Mouse (Mus musculus): ENCODE measurements around the gene Grxcr1.

The Grxcr1 gene

DNA sequence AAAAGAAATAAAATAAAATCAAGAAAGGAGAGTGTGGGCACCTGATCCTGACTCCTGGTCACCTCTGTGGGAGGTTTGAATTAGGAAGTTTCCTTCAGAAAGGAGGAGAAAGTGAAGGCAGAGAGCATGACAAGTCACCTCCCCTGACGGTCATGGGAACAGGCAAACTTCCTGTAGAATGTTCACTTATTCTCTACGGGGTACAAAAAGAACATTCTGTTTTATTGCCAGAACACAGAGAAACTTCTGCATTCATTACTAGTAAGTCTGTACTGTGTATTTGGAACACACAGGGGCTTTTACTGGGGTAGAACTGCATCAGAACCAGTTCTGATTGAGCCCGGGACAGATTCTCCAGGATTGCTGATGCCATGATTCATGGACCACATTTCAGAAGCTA is 55.5 kb downstream of the Grxcr1 start:
- in situ Hi-C loops (cut with MboI, MseI): no loop called here

DNA sequence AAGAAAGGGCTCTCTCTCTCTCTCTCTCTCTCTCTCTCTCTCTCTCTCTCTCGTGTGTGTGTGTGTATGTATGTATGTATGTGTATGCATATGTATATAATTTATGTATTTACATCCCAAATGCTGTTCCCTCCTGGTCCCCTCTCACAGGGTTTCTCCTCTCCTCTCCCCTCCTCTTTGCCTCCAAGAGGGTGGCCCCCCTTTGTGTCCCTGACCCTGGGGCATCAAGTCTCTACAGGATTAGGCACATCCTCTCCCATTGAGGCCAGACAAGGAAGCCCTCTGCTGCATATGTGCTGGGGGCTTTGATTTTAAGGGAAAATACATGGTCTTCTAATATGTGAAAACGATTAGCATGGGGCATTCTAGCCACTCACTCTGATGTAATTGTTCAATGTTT is 61.5 kb downstream of the Grxcr1 start:
- in situ Hi-C loops (cut with MboI, MseI): no loop called here

DNA sequence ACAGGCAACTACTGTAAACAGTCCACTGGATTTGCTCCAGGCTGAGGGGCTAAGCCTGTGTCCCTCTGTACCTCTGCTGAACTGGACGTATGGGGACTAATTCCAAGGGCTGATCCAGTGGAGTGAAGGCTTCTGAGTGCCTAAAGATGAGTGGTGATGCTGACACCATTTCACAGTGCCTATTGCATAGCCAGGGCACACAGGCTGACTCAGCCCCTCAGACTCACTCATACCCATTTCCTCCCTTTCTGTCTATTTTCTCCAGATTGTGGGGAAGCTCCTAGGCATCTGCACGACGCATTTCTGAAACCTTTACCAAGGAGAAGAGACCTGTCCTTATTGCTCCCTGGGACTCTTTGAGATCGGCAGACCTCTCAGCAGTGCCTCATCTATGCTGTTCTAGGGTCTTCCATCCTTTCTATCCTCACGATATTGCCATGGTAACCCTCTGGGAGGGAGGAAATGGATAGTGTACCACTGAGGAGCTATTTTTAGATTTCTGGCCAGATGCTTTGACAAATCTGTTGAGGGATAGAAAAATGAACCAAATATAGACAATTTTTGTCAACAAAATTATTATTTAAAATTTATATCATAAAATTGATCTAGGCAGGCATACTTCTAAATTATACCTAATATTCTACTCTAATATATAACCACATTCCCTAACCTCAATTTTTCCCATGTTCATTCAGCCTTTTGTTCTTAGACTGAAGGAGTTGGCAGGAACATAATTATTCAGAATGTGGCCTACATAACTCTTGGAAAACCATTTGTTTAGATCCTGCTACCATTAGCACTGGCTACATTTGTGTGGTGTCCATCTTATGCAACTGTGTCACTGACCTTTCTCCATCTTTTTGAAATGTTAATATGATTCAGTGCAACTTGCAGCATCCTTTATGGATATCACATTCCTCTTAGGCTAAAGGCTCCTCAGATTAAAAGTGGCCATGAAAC is 66.3 kb downstream of the Grxcr1 start:
- in situ Hi-C loops (cut with MboI, MseI): no loop called here

DNA sequence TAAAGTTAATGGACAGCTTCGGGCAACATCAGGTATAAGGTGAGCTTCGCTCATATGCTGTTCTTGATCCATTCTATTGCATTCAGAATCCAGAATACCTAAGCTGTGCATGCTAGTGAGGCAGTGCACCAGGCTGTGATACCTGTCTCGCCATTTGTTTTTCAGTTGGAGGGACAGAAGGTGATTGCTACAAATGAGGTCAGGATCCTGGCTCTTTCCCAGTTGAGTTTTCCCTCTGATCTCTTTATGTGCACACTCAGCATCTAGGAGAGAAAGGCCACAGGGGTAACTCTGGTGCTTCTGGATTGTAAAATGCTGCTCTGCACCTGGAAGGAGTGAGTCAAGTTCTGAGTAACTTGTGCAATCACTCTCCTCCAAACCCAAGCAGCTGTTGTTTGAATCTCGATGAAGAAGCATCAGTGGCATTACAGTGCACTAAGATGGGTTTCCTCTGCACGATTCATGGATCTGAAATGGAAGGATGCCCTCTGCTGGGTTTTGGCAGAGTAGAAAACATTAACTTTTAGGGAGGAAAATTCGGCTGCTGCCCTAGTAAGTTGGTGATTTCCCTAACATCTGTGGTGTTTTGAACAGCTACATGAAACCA is 80.9 kb downstream of the Grxcr1 start:
- in situ Hi-C loops (cut with MboI, MseI): loop anchor here (5.0 kb wide), 1 partner anchor 350 kb away; no protein-coding TSS in a partner anchor

DNA sequence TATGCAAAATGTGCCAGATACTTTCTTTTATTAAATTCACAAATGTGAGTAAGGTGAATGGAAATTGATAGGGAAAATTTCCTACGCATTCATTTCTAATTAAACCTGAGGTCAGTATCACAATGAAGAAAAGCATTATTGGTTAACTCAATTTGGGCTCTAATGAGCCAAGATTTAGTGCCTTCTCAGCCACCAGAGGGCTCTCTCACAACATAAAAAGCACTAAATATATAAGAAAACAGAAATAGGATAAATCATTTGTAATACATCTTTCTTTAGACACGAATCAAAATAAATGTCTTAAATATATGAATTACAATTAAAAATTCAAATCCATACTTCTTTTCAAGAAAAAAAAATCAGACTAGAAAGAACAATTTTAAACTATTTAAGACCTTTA is 89.2 kb downstream of the Grxcr1 start:
- in situ Hi-C loops (cut with MboI, MseI): loop anchor here (10.0 kb wide), 1 partner anchor 1394 kb away; no protein-coding TSS in a partner anchor

GRCm38 (mm10) chr5:68122883-68123282 is 91.2 kb downstream of the Grxcr1 start:
- in situ Hi-C loops (cut with MboI, MseI): loop anchor here (10.0 kb wide), 1 partner anchor 1392 kb away; no protein-coding TSS in a partner anchor

- in situ Hi-C loops (cut with MboI, MseI): loop anchor here (10.0 kb wide), 1 partner anchor 1389 kb away; no protein-coding TSS in a partner anchor
Measured at GRCm38 (mm10) chr5:68125478-68125877, 93.8 kb downstream of the Grxcr1 start.

- in situ Hi-C loops (cut with MboI, MseI): loop anchor here (10.0 kb wide), 1 partner anchor 1386 kb away; no protein-coding TSS in a partner anchor
Measured at GRCm38 (mm10) chr5:68128421-68128820, 96.8 kb downstream of the Grxcr1 start.

DNA sequence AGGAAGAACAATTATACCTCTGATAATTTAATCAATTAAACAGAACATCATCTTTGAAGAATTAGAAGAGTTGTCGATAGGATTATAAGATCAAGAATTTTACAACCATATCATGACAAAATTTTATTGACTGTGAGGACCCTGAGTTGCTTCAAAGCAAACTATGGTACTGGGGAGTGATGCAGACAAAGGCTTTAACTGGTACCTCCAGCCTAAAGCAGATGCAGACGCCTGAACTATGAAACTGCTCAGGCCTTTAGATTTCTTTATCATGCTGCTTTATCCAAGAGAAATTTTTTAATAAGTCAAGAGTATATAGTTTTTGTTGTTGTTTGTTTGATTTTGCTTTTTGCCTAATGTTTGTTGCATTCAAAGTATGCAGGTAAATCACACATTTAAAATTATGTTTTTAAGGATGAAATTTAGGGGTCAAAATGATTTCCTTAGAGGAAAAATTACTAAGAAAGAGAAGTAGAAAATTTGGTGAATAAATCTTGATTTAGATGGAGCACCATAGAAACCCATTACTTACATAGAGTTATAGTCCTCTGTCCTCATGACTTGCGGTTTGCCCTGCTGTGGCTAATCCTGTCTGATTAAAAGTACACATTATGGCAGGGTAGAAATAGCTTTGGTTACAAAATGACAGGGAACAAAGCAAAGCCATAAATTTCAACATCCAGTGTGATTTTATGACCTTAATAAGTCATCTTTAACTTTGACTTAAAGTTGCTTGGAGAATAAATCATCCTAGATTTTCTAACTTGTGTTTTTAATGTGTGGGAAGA is 97.4 kb downstream of the Grxcr1 start:
- in situ Hi-C loops (cut with MboI, MseI): loop anchor here (10.0 kb wide), 1 partner anchor 1386 kb away; no protein-coding TSS in a partner anchor

DNA sequence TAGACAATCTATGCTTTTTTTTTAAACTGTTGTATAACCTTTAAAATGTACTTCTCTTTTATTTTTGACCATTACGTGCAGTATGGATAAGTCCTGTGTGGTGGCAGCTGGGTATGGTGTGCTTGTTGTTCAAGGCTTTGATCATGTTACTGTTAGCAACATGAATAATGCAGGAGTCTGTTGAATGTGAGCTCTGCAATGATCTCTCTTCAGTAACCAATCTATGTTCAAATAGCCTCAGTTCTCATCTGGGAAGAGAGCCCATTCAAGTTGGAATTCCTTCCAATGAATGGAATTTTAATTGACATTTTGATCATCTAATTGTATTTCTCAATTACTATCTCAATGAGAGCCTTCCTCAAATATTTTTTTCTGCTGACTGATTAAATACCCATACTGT is 115.2 kb downstream of the Grxcr1 start:
- in situ Hi-C loops (cut with MboI, MseI): no loop called here

DNA sequence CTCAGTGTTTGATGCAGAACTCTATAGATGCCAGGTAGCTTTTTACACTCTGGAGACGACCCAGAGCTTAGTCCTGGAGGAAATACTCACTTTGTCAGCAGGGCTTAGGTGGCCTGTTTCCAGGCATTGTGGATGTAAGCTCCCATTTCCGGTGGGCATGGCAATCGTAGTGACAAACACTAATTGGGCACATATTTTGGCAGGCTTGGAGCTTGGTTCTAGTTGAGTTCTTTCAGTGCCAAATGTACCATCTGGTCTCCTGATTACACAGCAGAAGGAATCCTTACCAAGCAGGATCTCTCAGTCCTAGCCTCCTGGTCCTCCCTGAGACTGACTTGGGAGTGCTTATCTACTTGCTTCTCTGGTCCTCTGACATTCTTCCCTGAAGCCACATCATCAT is 118.3 kb downstream of the Grxcr1 start:
- in situ Hi-C loops (cut with MboI, MseI): no loop called here

DNA sequence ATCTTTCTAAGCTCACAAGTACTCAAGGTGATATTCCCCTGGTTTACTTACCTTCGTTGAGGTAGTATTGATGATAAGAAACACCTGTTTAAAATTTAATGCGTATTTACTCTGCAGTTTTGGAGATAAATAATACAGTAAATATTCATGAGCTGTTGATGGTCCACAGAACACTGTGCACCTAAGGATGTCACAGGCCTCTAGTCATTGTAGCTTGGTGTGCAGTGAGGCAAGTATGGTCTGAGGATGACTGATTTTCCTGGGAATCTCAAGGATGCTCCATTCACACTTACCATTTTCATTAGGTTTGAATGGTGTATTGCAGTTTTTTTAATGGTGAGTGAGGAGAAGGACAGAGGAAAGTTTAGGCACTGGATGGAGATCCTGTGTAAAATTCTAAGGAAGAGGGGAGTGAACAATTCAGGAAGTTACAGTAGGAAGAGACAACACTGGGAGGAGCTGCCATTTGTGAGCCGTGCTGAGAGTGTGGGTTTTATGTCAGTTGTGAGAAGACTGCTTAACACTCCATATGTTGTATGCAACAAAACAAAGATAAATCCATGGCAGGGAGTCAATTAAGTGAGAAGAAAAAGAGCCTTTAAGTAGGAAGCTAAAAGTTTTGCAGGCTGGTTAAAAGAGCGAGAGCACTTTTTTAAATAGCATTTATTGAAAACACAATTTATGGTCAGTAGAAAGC is 118.9 kb downstream of the Grxcr1 start:
- in situ Hi-C loops (cut with MboI, MseI): no loop called here

DNA sequence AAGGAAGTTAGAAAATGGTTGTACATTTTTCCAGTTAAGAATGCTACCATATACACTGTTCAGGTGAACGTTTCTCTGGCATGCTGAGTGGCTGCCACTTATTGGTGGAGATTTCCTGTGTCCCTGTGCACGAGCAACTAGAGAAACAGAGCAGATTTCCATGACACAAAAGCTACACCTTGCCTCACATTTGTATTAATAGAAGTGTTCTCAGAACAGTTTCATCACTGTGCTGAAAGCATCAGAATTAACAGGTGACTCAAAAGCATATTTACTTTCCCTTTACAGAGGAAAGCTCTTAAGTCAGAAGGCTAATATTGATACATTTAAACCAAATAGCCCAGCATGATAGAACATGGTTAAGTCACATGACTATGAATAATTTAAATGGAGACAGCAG is 130.9 kb downstream of the Grxcr1 start:
- in situ Hi-C loops (cut with MboI, MseI): no loop called here

DNA sequence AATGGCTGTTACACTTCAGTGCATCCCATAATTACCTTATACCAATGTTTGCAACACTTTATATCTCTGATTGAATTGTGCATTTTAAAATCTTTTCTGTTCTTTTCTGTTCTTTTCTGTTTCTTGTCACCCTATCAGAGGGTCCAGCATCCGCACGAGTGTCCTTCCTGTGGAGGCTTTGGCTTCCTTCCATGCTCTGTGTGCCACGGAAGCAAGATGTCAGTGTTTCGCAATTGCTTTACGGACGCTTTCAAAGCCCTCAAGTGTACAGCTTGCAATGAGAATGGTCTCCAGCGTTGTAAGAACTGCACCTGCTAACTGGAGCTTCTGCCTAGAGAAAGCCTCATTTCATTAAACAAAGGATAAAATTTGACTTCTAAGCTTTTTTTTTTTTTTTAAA is 134.3 kb downstream of the Grxcr1 start:
- in situ Hi-C loops (cut with MboI, MseI): no loop called here

All from T-helper 1 cell (primary cell).